Mouse (Mus musculus) frontal cortex, postnatal 36 days (tissue): ENCODE data around the gene Icmt.

Experiments used
- DNase-seq, 2 experiments: peaks; one replicate each; pipeline ENCODE4 v3.0.0; 2022; ENCODE audit warnings: low spot score in 2 of 2

The Icmt gene

GRCm38 (mm10) chr4:152296874-152297861 is at the start of gene Icmt:
Icmt (plus strand) TSS chr4:152297227.
- DNase-seq = peak; percentile 98 to 99

GRCm38 (mm10) chr4:152250615-152251014 is 46.4 kb upstream of the Icmt start:
- no peak for DNase-seq

- no peak for DNase-seq
Observed at GRCm38 (mm10) chr4:152253183-152253759, 43.8 kb upstream of the Icmt start.

- peak; percentile 73 to 81 for DNase-seq
Observed at GRCm38 (mm10) chr4:152257070-152257469, 40.0 kb upstream of the Icmt start.

- no peak for DNase-seq
Observed at GRCm38 (mm10) chr4:152260451-152260850, 36.6 kb upstream of the Icmt start.

GRCm38 (mm10) chr4:152262187-152262586 is 34.8 kb upstream of the Icmt start:
- no peak for DNase-seq

- DNase-seq = no peak
Observed at GRCm38 (mm10) chr4:152263089-152263488, 33.9 kb upstream of the Icmt start.

- no peak for DNase-seq
Observed at GRCm38 (mm10) chr4:152263512-152264176, 33.4 kb upstream of the Icmt start.

GRCm38 (mm10) chr4:152264177-152264530 is 32.9 kb upstream of the Icmt start:
- no peak for DNase-seq

GRCm38 (mm10) chr4:152264867-152265568 is 32.0 kb upstream of the Icmt start:
- no peak for DNase-seq

GRCm38 (mm10) chr4:152265791-152266190 is 31.2 kb upstream of the Icmt start:
- DNase-seq = no peak

- DNase-seq = peak in 1 of 2 experiments; percentile 63
Observed at GRCm38 (mm10) chr4:152266236-152266895, 30.7 kb upstream of the Icmt start.

GRCm38 (mm10) chr4:152267748-152268369 is 29.2 kb upstream of the Icmt start:
- no peak for DNase-seq

GRCm38 (mm10) chr4:152269967-152270366 is 27.1 kb upstream of the Icmt start:
- DNase-seq = no peak

- DNase-seq = no peak
Observed at GRCm38 (mm10) chr4:152270599-152270998, 26.4 kb upstream of the Icmt start.

- DNase-seq = no peak
Observed at GRCm38 (mm10) chr4:152271334-152271733, 25.7 kb upstream of the Icmt start.

GRCm38 (mm10) chr4:152272006-152272405 is 25.0 kb upstream of the Icmt start:
- no peak for DNase-seq

- no peak for DNase-seq
Observed at GRCm38 (mm10) chr4:152272449-152273049, 24.5 kb upstream of the Icmt start.

- no peak for DNase-seq
Observed at GRCm38 (mm10) chr4:152273191-152273590, 23.8 kb upstream of the Icmt start.

GRCm38 (mm10) chr4:152273621-152274236 is 23.3 kb upstream of the Icmt start, which contains the start of gene Gpr153:
Gpr153 (plus strand) TSS chr4:152274232.
- no peak for DNase-seq
